Mouse (Mus musculus) T-cell, adult 2 months (primary cell): ENCODE results near the gene Tfip11.

Source experiments
- DNase-seq: peaks from one replicate; pipeline ENCODE4 v3.0.0; 2022; ENCODE audit warnings: low spot score

Gene Tfip11

GRCm38 (mm10) chr5:112325546-112326445 is at the start of gene Tfip11:
Gene Tfip11, plus strand, starts transcription at chr5:112326358.
- DNase-seq = peak; percentile 88

- no peak for DNase-seq
Measured at GRCm38 (mm10) chr5:112276907-112277348, 49.2 kb upstream of the Tfip11 start.

GRCm38 (mm10) chr5:112277906-112278470 is 48.2 kb upstream of the Tfip11 start:
- DNase-seq = peak; percentile 59

GRCm38 (mm10) chr5:112279181-112280021 is 46.8 kb upstream of the Tfip11 start:
- no peak for DNase-seq

- no peak for DNase-seq
Measured at GRCm38 (mm10) chr5:112280151-112280550, 46.0 kb upstream of the Tfip11 start.

GRCm38 (mm10) chr5:112280863-112281660 is 45.1 kb upstream of the Tfip11 start:
- no peak for DNase-seq

- no peak for DNase-seq
Measured at GRCm38 (mm10) chr5:112281676-112282075, 44.5 kb upstream of the Tfip11 start.

- DNase-seq = no peak
Measured at GRCm38 (mm10) chr5:112282123-112282779, 43.9 kb upstream of the Tfip11 start.

- DNase-seq = peak; percentile 65
Measured at GRCm38 (mm10) chr5:112282780-112283482, 43.2 kb upstream of the Tfip11 start.

GRCm38 (mm10) chr5:112283543-112284202 is 42.5 kb upstream of the Tfip11 start:
- no peak for DNase-seq

GRCm38 (mm10) chr5:112284203-112284582 is 42.0 kb upstream of the Tfip11 start:
- no peak for DNase-seq

- no peak for DNase-seq
Measured at GRCm38 (mm10) chr5:112285548-112286085, 40.5 kb upstream of the Tfip11 start.

GRCm38 (mm10) chr5:112286608-112286983 is 39.6 kb upstream of the Tfip11 start:
- DNase-seq = peak; percentile 74

- DNase-seq = peak; percentile 79
Measured at GRCm38 (mm10) chr5:112286984-112287641, 39.0 kb upstream of the Tfip11 start.

- DNase-seq = no peak
Measured at GRCm38 (mm10) chr5:112287652-112288051, 38.5 kb upstream of the Tfip11 start.

- no peak for DNase-seq
Measured at GRCm38 (mm10) chr5:112288193-112289141, 37.7 kb upstream of the Tfip11 start.

GRCm38 (mm10) chr5:112289236-112289635 is 36.9 kb upstream of the Tfip11 start:
- peak; percentile 0 for DNase-seq
